Mouse (Mus musculus) forebrain, embryonic 10.5 days (tissue): ENCODE data around the gene Gse1. TPM values are rescaled to one million over a fixed set of nuclear protein-coding genes. Genes with fewer than 3 reads are reported as not detected.
"Not testable (repeated sequence)": the region's sequence is repeated elsewhere in the genome, so short reads cannot be mapped to it uniquely, and the experiment has no call there.

Source experiments
- DNase-seq: peaks from one replicate; pipeline ENCODE4 v3.0.0-alpha.2; 2017; ENCODE audit warnings: low spot score; ENCODE audit errors: extremely low spot score
- H3K27ac ChIP-seq: fragments of 300-500 bp; sonication (generic); 2 replicates; pipeline ENCODE4 v1.5.1; 2016; ENCODE audit warnings: mild to moderate bottlenecking
- H3K27me3 ChIP-seq: fragments of 300-500 bp; sonication (generic); 2 replicates; pipeline ENCODE4 v1.6.1; 2016; ENCODE audit warnings: mild to moderate bottlenecking; ENCODE audit not compliant: poor library complexity, severe bottlenecking
- H3K36me3 ChIP-seq: fragments of 300-500 bp; sonication (generic); replicated peaks from 2 replicates; pipeline ENCODE4 v1.6.1; 2016; ENCODE audit warnings: mild to moderate bottlenecking, moderate library complexity
- H3K4me1 ChIP-seq: fragments of 300-500 bp; sonication (generic); 2 replicates; pipeline ENCODE4 v1.6.1; 2016
- H3K4me3 ChIP-seq: fragments of 300-500 bp; sonication (generic); 2 replicates; pipeline ENCODE4 v1.5.1; 2016; ENCODE audit warnings: mild to moderate bottlenecking, moderate library complexity
- H3K9me3 ChIP-seq: fragments of 300-500 bp; sonication (generic); 2 replicates; pipeline ENCODE4 v1.6.1; 2016; ENCODE audit warnings: mild to moderate bottlenecking, moderate library complexity
- WGBS: fragments of 180-500 bp; shearing (Covaris S2); methylation state at CpG from one replicate; pipeline ENCODE4 v1.1.7; 2016; 5-methylcytosine and 5-hydroxymethylcytosine counted together
- polyA plus RNA-seq: library from polyadenylated mRNA; unstranded; fragments of >200 nt; fragmentation: Nextera tagmentation; extraction: Ambion mirVana; gene quantifications from 2 replicates; pipeline ENCODE4 v1.2.1, GENCODE M21; 2016

Gene Gse1
- polyA plus RNA-seq, 1 experiment from 2014 or later: 12.0 TPM

GRCm38 (mm10) chr8:120328361-120329022 is 100.2 kb downstream of the Gse1 start:
- H3K27me3 ChIP-seq: peaks cover 91% of the 10 kb centered on the region
- 0 out of 2 replicates have a peak overlapping the region, but pooled peaks have one; percentile 9 for H3K27ac ChIP-seq
- WGBS: 90% methylated on average over 13 of the region's 13 CpGs

GRCm38 (mm10) chr8:120329030-120329748 is 100.9 kb downstream of the Gse1 start:
- Histone ChIP-seq H3K27ac (0 out of 2 replicates have a peak overlapping the region, but pooled peaks have one; percentile 41), H3K4me3 (no peak overlapping the region), H3K4me1 (peaks cover 88% of the 10 kb centered on the region), H3K36me3 (no peaks in the 10 kb centered on the region), H3K27me3 (peaks cover 88% of the 10 kb centered on the region), H3K9me3 (no peaks in the 10 kb centered on the region)
- 90% methylated on average over 11 of the region's 11 CpGs for WGBS
- DNase-seq: no peak

More at GRCm38 (mm10) chr8:120328361-120329022, 100.2 kb downstream of the Gse1 start:
- Histone ChIP-seq H3K4me1 (peaks cover 88% of the 10 kb centered on the region), H3K4me3 (no peak overlapping the region), H3K36me3 (no peaks in the 10 kb centered on the region), H3K9me3 (no peaks in the 10 kb centered on the region)
- no peak for DNase-seq

GRCm38 (mm10) chr8:120331027-120331426 is 102.8 kb downstream of the Gse1 start:
- peak overlapping the region; percentile 64 for H3K27ac ChIP-seq
- H3K27me3 ChIP-seq: peaks cover 69% of the 10 kb centered on the region
- DNase-seq: no peak
- no peaks in the 10 kb centered on the region for H3K9me3 ChIP-seq
- no peak overlapping the region for H3K4me3 ChIP-seq
- no peaks in the 10 kb centered on the region for H3K36me3 ChIP-seq
- peaks cover 91% of the 10 kb centered on the region for H3K4me1 ChIP-seq
- WGBS: 85% methylated on average over 7 of the region's 7 CpGs

GRCm38 (mm10) chr8:120332379-120333229 is 104.3 kb downstream of the Gse1 start:
- no peaks in the 10 kb centered on the region for H3K36me3 ChIP-seq
- H3K4me3 ChIP-seq: no peak overlapping the region
- no peak for DNase-seq
- peak overlapping the region; percentile 64 for H3K27ac ChIP-seq
- H3K4me1 ChIP-seq: peaks cover 93% of the 10 kb centered on the region
- 77% methylated on average over 16 of the region's 16 CpGs for WGBS
- peaks cover 66% of the 10 kb centered on the region for H3K27me3 ChIP-seq
- H3K9me3 ChIP-seq: no peaks in the 10 kb centered on the region

- 90% methylated on average over 4 of the region's 4 CpGs for WGBS
- peaks cover 72% of the 10 kb centered on the region for H3K27me3 ChIP-seq
- H3K4me3 ChIP-seq: no peak overlapping the region
- H3K4me1 ChIP-seq: peaks cover 91% of the 10 kb centered on the region
- H3K27ac ChIP-seq: peak overlapping the region; percentile 91
- H3K36me3 ChIP-seq: peaks cover 2% of the 10 kb centered on the region; the same call in 1 of the 2 replicates
- H3K9me3 ChIP-seq: peaks cover under 1% of the 10 kb centered on the region; the same call in 1 of the 2 replicates
- DNase-seq: no peak
These were observed 105.4 kb downstream of the Gse1 start for GRCm38 (mm10) chr8:120333681-120334080.

GRCm38 (mm10) chr8:120334261-120334660 is 106.0 kb downstream of the Gse1 start:
- Histone ChIP-seq H3K4me3 (peak overlapping the region; percentile 0; the same call in 1 of the 2 replicates), H3K4me1 (peaks cover 91% of the 10 kb centered on the region), H3K27ac (peak overlapping the region; percentile 91), H3K27me3 (peaks cover 72% of the 10 kb centered on the region)
- DNase-seq, H3K9me3 ChIP-seq, H3K36me3 ChIP-seq: not testable (repeated sequence)
- 54% methylated on average over 3 of the region's 3 CpGs for WGBS

GRCm38 (mm10) chr8:120334878-120335261 is 106.6 kb downstream of the Gse1 start:
- H3K36me3 ChIP-seq: peaks cover 5% of the 10 kb centered on the region; the same call in 1 of the 2 replicates
- H3K9me3 ChIP-seq: peaks cover 5% of the 10 kb centered on the region; the same call in 1 of the 2 replicates
- DNase-seq: peak; percentile 85
- H3K27ac ChIP-seq: peak overlapping the region; percentile 91
- peaks cover 72% of the 10 kb centered on the region for H3K27me3 ChIP-seq
- WGBS: 4% methylated on average over 5 of the region's 5 CpGs
- H3K4me3 ChIP-seq: peak overlapping the region; percentile 34
- H3K4me1 ChIP-seq: peaks cover 91% of the 10 kb centered on the region

GRCm38 (mm10) chr8:120335262-120336086 is 107.2 kb downstream of the Gse1 start:
- H3K4me3 ChIP-seq: peak overlapping the region; percentile 34
- H3K27ac ChIP-seq: peak overlapping the region; percentile 91
- DNase-seq: peak; percentile 76
- H3K9me3 ChIP-seq: peaks cover 5% of the 10 kb centered on the region; the same call in 1 of the 2 replicates
- peaks cover 72% of the 10 kb centered on the region for H3K27me3 ChIP-seq
- peaks cover 5% of the 10 kb centered on the region; the same call in 1 of the 2 replicates for H3K36me3 ChIP-seq
- WGBS: 1% methylated on average over 17 of the region's 17 CpGs
- peaks cover 95% of the 10 kb centered on the region for H3K4me1 ChIP-seq

GRCm38 (mm10) chr8:120336087-120336380 is 107.8 kb downstream of the Gse1 start:
- Histone ChIP-seq H3K4me3 (peak overlapping the region; percentile 34), H3K36me3 (peaks cover 5% of the 10 kb centered on the region; the same call in 1 of the 2 replicates), H3K9me3 (peaks cover 5% of the 10 kb centered on the region; the same call in 1 of the 2 replicates), H3K27ac (peak overlapping the region; percentile 91), H3K27me3 (peaks cover 71% of the 10 kb centered on the region), H3K4me1 (peaks cover 98% of the 10 kb centered on the region)
- peak; percentile 73 for DNase-seq
- 2% methylated on average over 9 of the region's 9 CpGs for WGBS

GRCm38 (mm10) chr8:120336909-120337555 is 108.8 kb downstream of the Gse1 start:
- Histone ChIP-seq H3K36me3 (peaks cover 5% of the 10 kb centered on the region; the same call in 1 of the 2 replicates), H3K27ac (peak overlapping the region; percentile 91), H3K4me1 (peaks cover 98% of the 10 kb centered on the region), H3K27me3 (peaks cover 65% of the 10 kb centered on the region), H3K9me3 (peaks cover 5% of the 10 kb centered on the region; the same call in 1 of the 2 replicates), H3K4me3 (no peak overlapping the region)
- WGBS: 30% methylated on average over 5 of the region's 5 CpGs
- DNase-seq: no peak

GRCm38 (mm10) chr8:120337627-120338026 is 109.4 kb downstream of the Gse1 start:
- DNase-seq: no peak
- Histone ChIP-seq H3K36me3 (peaks cover 5% of the 10 kb centered on the region; the same call in 1 of the 2 replicates), H3K9me3 (peaks cover 5% of the 10 kb centered on the region; the same call in 1 of the 2 replicates), H3K4me1 (peaks cover 98% of the 10 kb centered on the region), H3K4me3 (no peak overlapping the region), H3K27ac (peak overlapping the region; percentile 75), H3K27me3 (peaks cover 65% of the 10 kb centered on the region)
- WGBS: 65% methylated on average over 5 of the region's 5 CpGs
